Mouse (Mus musculus) c-Kit-positive CD71-positive TER-119-positive erythroid progenitor cells, embryonic 14.5 days (primary cell): Measurements from ENCODE around the gene Zfp13.
"Not testable (repeated sequence)": the region's sequence is repeated elsewhere in the genome, so short reads cannot be mapped to it uniquely, and the experiment has no call there.

Source experiments
- DNase-seq: peaks from one replicate; pipeline ENCODE4 v3.0.0-alpha.2; 2013; ENCODE audit warnings: low spot score

The Zfp13 gene

DNA sequence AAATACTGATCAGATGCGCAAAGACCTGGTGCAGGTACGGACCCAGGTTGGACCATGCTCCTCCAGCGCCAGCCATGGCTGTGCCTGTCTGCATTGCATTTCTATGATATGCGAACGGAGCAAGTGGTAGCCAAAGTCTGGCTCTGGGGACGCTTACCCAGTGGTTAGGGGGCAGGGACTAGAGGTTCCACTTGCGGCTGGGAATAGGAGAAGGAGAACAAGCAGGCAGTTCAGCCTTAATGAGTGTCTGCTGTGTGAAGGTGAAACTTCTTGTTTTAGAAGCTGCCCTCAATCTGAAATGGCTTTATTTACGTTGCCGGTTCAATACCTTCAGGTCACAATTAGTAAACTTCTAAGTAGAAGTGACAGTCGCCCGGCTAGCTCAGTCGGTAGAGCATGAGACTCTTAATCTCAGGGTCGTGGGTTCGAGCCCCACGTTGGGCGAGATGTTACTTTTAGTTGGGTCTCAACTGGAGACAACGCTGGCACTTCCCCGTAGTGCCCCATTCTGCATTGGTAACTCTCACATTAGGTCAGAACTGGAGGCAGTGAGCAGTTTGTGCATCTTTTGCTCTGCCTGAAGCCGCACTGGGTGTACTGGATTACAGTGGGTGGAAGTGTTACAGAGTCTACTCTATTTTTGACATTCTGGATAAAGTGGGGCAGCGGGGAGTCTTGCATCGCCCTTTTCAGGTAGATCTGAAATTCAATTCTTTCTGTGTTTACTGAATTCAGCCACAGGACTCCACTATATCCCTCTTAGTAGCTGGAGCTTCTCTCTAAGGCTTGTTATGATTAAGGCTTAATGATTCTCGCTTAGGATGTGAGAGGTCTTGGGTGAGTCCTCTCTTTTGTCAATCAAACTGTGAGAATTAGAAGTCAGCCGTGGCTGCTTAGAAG, 65.4 kb downstream of the Zfp13 start:
- DNase-seq = not testable (repeated sequence)

DNA sequence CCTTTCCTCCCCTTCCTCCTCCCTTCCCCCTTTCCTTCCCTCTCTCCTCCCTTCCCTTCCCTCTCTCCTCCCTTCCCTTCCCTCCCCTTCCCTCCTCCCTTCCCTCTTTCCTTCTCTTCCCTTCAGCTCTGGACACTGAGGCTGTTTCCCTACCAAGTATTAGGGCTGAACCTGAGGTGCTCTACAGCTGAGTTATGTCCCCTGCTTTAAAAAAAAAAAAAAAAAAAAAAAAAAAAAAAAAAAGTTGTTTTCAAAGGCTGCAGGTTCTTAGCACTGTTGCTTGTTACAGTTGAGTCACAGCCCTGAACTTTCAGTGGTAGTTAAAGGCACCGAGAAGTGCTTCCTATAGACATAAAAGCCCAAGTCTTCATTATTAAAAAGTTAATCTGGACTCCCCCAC, 67.9 kb downstream of the Zfp13 start:
- not testable (repeated sequence) for DNase-seq
